20 mouse cellular contexts compared by ENCODE assay signal in genomic region chrX:164330351-164330750, GRCm38 (mm10). TPM values are rescaled to one million over a fixed set of nuclear protein-coding genes. Genes with fewer than 3 reads are reported as not detected.
"Had no signal": no experiment of that assay in that cellular context is flagged by ENCODE, and none has a peak within 500 bp of the region (broad histone marks: within the 10 kb centered on the region; RNA-seq: fewer than 3 reads in every experiment).

No protein-coding gene starts in this region.

- H3K9ac ChIP-seq: liver, embryonic 12.5 days; liver, embryonic 14.5 days; midbrain, embryonic 13.5 days; midbrain, embryonic 15.5 days; neural tube, embryonic 12.5 days had no signal

- H3K4me2 ChIP-seq: liver, embryonic 12.5 days; midbrain, embryonic 11.5 days; midbrain, embryonic 13.5 days; midbrain, embryonic 15.5 days; neural tube, embryonic 12.5 days had no signal

- H3K36me3 ChIP-seq: liver, embryonic 12.5 days; midbrain, embryonic 13.5 days; midbrain, embryonic 15.5 days; neural tube, embryonic 12.5 days had no signal

- H3K27ac ChIP-seq: liver, embryonic 12.5 days; liver, embryonic 14.5 days; macrophage; midbrain, embryonic 13.5 days; midbrain, embryonic 15.5 days; neural tube, embryonic 12.5 days had no signal

- ATAC-seq: liver, embryonic 12.5 days; midbrain, embryonic 13.5 days; midbrain, embryonic 15.5 days had no signal

- H3K9me3 ChIP-seq: liver, embryonic 12.5 days; megakaryocyte, embryonic 14.5 days; midbrain, embryonic 13.5 days; midbrain, embryonic 15.5 days; neural tube, embryonic 12.5 days had no signal

- H3K4me3 ChIP-seq: liver, embryonic 12.5 days; megakaryocyte, embryonic 14.5 days; midbrain, embryonic 13.5 days; midbrain, embryonic 15.5 days; neural tube, embryonic 12.5 days had no signal

- DNase-seq: lung, adult 2 months; retina, postnatal 1 day; right cerebral cortex, adult 18-20 months; right cerebral cortex, postnatal 25 days; right cerebral cortex, postnatal 4 days; spleen, adult 18-20 months; thymus, adult 18-20 months; thymus, postnatal 14 days; thymus, postnatal 36 days had no signal

- H3K27me3 ChIP-seq: liver, embryonic 12.5 days; megakaryocyte, embryonic 14.5 days; midbrain, embryonic 13.5 days; midbrain, embryonic 15.5 days; neural tube, embryonic 12.5 days had no signal

- H3K4me1 ChIP-seq: liver, embryonic 12.5 days; megakaryocyte, embryonic 14.5 days; midbrain, embryonic 13.5 days; midbrain, embryonic 15.5 days; neural tube, embryonic 12.5 days had no signal

RNA-seq across cellular contexts. Expression of gene Vegfd, which starts 42.8 kb away (rescaled TPM):
- total RNA-seq: megakaryocyte progenitor cell, adult 5-6 weeks; monocyte, adult 5-6 weeks; neutrophil, adult 5-6 weeks had no signal
- polyA plus RNA-seq: macrophage had no signal
